Mouse (Mus musculus) spleen, postnatal 4 days (tissue): ENCODE measurements around the gene Gm10490.

ENCODE experiments used
- DNase-seq, 2 experiments: peaks; one replicate each; pipeline ENCODE4 v3.0.0; 2022; ENCODE audit warnings: low spot score in 2 of 2

Gm10490 gene

DNA sequence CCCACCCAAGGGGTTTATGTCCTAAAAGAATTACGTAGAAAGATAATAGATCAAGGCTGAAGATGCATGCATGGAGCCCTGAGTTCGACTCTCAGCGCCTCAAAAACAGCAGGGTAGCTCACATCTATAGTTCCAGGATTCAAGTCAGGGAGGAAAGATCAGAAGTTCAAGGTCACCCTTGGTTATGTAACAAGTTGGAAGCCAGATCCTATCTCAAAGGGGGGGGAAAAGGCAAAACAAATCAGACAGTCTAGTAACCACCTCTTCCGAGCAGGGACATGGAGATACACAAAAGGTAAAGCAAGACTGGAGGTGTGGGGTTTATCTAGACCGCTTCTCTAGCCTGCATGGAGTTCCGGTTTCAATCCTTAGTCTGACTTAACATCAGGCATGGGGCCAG is 16.9 kb downstream of the Gm10490 start:
- no peak for DNase-seq

DNA sequence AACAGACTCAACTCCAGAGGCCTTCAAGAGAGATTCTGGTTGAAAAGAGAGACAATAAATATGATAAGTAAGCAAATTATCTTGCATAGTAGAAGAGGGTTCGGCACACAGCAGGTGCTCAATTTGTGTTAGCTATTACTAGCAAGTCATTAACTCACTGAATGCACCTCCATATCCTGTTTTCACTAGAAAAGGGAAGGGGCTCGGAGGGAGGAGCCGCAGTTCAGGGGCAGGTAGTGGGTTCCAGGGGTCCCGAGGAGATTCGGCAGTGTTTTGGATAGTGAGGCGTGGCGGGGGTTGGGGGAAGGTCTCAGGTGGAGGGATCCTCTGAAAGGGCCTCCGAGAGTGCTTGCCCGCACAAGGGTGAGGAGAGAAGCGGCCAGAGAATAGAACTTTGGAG is 17.8 kb downstream of the Gm10490 start:
- DNase-seq, result no peak

DNA sequence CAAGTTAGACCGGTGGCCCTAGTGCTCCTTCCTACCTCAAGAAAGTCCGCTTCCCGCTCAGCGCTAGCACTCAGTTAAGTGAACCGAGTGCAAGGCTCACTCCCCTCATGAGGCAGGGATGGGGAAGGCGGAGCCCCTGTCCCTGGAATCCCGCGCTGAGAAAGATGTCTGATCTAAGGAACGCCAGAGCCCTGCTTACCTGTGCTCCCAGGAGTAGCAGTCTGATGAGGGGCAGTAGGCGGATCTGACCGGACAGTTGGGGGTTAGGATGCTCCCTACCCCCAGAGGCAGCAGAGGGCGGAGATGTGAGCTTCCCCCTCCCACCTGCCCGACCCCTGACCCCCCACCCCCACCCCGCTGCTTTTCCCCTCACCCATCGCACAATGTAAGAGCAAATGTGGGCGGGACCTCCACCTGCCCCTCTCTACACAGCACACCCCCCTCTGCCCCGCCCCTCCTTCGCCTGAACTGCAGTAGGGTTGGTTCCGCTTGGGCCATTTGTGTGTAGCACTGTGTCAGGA is 19.0 kb downstream of the Gm10490 start, which contains the start of gene Eras:
Gene Eras, minus strand, starts transcription at position 338 of the 521 bp plus-strand sequence.
- no peak for DNase-seq

DNA sequence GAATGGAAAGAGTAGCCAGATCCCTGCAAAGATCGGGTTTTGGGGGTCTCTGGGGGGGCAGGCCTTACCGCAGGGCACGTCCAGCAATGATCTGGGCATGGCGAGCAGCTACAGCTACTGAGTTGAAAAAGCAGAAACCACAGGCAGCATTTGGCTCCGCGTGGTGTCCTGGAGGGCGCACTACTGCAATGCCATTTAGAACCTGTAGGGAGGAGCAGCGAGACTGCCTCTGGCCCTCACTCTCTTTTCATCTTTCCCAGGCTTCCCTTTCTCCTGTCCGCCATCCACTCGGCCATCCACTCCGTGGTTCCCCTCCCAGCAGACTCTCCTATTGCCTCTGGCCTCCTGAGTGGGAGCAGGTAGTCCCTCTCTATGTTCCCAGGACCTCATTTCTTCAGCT is 27.5 kb downstream of the Gm10490 start:
- DNase-seq, result no peak

DNA sequence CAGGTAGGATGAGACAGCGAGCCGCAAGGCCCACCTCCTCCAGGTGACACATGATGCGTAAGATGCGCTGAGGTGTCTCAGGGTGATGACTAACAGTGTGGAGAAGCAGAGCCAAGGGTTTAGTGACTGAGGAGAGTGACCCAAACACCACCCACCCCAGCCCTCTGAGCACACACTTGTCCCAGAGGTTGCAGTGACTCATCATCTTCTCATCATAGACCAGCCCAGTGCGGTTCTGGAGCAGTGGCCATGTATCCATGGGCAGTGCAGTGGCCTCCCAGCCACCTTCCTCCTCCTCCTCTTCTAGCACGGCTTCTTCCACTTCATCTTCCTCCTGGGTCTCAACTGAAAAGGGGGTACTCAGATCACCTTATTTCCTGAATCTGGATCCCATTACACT is 28.3 kb downstream of the Gm10490 start:
- no peak for DNase-seq

DNA sequence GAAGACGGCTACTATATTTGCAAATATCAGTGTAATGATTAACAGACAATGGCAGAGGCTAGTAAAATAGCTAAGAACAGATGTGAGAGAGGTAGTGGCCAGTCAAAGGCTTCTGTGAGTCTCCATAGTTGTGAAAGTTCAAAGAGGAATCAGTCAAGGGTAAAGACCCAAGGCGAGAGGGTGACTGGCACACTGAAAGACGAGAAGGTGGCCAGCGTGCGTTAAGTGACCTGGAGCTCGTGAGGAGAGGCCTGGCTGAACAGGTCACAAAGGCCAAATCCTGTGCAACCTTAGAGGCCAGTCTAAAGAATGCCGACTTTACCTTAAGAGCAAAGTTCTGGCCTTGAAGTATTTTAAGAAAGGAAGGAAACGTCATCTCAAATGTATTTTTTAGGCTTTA is 36.3 kb downstream of the Gm10490 start:
- no peak for DNase-seq

DNA sequence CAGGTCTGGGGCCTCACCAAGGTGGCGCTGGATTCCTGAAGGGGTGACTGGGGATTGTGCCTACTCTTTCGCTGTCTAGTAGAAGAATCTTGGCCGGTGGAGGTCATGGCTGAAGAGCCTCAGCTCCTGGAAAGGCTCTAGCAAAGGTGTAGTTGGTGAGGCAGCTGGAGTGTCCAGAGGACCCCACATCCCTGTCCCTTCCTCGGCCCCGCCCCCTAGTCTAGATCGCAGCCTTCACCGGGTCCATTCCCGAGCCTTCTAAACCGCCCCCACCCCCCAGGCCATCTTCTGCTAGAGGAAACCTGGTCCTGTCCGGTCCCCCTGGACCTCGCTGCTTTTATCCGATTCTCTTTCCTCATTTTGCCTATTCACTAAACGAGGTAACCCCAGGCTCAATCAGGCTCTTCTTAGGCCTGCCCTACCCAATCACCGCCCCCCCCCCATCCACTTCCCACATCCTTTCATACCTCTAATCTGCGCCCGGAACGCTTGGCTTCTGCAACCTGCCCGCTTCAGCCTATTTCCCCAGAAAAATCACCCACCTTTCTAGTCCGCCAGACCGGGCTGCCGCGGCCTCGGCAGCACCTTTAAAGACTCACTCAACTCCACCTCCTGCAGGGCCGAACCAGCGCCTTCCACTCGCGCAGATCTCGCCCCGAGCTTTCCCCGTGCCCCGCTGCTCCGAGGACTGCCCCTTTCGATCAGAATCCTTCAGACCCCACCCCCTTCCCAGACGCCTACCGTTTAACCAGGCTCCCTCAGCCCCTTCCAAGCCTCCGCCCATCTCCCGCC is 38.0 kb downstream of the Gm10490 start, which contains the start of gene Hdac6:
Gene Hdac6, minus strand, starts transcription at position 782 of the 792 bp plus-strand sequence.
- DNase-seq, result no peak

DNA sequence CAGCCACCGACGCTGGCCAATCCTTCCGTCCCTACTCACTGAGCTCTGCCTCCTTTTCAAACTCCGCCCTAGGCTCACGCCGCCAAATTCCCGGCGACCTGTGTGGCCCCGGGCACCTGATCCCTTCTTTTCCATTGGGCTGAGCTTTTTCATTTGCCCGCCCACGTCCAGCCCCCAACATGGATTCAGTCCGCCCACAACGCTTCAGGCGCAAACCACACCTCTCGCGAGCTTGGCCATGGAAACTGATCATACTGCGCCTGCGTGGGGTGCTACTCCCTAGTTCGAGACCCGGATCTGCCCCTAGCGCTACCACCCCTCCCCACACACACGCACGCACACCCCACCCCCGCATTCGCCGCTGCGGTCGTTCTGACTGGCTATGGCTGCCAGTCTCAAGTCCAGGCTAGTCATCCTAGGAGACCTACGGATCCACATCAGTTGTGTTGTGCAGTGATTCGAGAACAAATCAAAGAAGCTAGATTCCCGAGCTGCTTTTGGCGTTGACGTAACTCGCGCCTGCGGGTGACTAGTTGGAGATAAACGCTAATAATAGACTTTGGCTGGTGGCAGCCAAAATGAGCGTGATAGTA is 38.7 kb downstream of the Gm10490 start:
- peak; percentile 86 to 88 for DNase-seq

DNA sequence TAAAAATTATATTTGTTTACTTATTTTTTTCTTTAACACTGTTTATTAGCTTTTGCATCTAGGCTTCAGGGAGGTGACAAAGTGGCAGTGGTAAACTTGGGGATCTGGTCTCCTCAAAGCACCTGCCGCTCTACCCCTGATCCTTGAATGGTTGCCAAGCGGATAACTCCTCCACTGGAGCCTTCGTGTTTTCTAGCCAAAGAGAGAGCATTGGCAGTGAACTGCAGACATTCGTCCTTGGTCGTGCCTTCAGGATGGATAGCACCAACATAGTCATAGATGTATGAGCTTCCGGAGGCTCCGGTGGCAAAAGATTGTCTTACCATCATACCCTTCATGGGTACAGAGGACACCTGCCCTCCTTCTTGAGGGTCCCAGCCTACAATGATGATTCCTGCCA is 40.7 kb downstream of the Gm10490 start:
- no peak for DNase-seq

DNA sequence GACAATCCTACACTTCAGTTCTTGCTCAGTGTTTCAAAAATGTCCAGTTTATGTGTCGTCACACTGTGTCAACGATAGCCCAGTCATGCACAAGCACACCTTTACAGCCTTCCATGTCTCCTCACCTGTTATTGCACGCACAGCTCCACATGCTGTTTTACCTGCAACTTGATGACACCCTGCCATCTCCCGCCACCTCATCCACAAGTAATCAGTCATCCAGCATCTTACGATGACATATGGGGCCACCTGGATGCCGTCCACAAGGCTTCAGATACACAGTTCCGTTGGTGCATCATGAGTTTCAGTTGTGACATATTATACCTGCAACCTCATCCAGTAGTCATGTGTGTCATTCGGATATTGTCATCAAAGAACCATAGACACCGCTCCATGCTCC is 49.5 kb downstream of the Gm10490 start:
- DNase-seq, result no peak
